Mouse (Mus musculus) small intestine, adult 2 months (tissue): ENCODE results near the gene Kynu.

Experiments used
- CTCF ChIP-seq: fragments of 200-500 bp; IDR thresholded peaks from 2 replicates; pipeline ENCODE4 v1.5.1; 2012; ENCODE audit warnings: low read depth, mild to moderate bottlenecking, control low read depth, inconsistent platforms, low read length, moderate library complexity, mixed read lengths; ENCODE audit not compliant: insufficient replicate concordance, insufficient read length; ENCODE audit errors: extremely low read depth
- POLR2A ChIP-seq: fragments of 200-500 bp; IDR thresholded peaks from 2 replicates; pipeline ENCODE4 v1.6.1; 2012; ENCODE audit warnings: low read depth, mild to moderate bottlenecking, control low read depth, inconsistent platforms, low read length, moderate library complexity

GRCm38 (mm10) chr2:43573526-43573925, 18.4 kb downstream of the Kynu start:
- TF ChIP-seq CTCF = no peak
- TF ChIP-seq POLR2A = no peak
